Mouse (Mus musculus) CH12.LX (cell line): Measurements from ENCODE around the gene Foxa1.

Source experiments
- BHLHE40 ChIP-seq: IDR thresholded peaks from 2 replicates; pipeline ENCODE4 v1.6.1; 2011; ENCODE audit warnings: mild to moderate bottlenecking, low read depth, low read length, improper control_type of control experiment
- CTCF ChIP-seq, 2 experiments: IDR thresholded peaks in 1 of 2; conservative IDR thresholded peaks in 1 of 2; 2 replicates each; pipeline ENCODE4 v1.5.1; 2011 to 2012; ENCODE audit warnings: low read depth in 2 of 2, low read length in 2 of 2, improper control_type of control experiment in 1 of 2, inconsistent platforms in 1 of 2, mild to moderate bottlenecking in 1 of 2, moderate library complexity in 1 of 2
- E2F4 ChIP-seq: IDR thresholded peaks from 2 replicates; pipeline ENCODE4 v1.6.1; 2011; ENCODE audit warnings: low read depth, low read length, improper control_type of control experiment; ENCODE audit not compliant: insufficient replicate concordance
- EP300 ChIP-seq: IDR thresholded peaks from 2 replicates; pipeline ENCODE4 v1.6.1; 2011; ENCODE audit warnings: low read length, improper control_type of control experiment
- HCFC1 ChIP-seq: IDR thresholded peaks from 2 replicates; pipeline ENCODE4 v1.6.1; 2012; ENCODE audit warnings: low read depth, mild to moderate bottlenecking, inconsistent platforms, low read length, improper control_type of control experiment
- KAT2A ChIP-seq: IDR thresholded peaks from 2 replicates; pipeline ENCODE4 v1.6.1; 2012; ENCODE audit warnings: low read length, improper control_type of control experiment, inconsistent platforms; ENCODE audit not compliant: insufficient replicate concordance
- NELFE ChIP-seq: IDR thresholded peaks from 2 replicates; pipeline ENCODE4 v1.6.1; 2011; ENCODE audit warnings: low read depth, low read length, improper control_type of control experiment
- POLR2A ChIP-seq: IDR thresholded peaks from 2 replicates; pipeline ENCODE4 v1.6.1; 2011; ENCODE audit warnings: low read depth, mild to moderate bottlenecking, improper control_type of control experiment, low read length
- RAD21 ChIP-seq: IDR thresholded peaks from 2 replicates; pipeline ENCODE4 v1.6.1; 2011; ENCODE audit warnings: low read depth, mild to moderate bottlenecking, low read length, improper control_type of control experiment, moderate library complexity
- TCF12 ChIP-seq: IDR thresholded peaks from 2 replicates; pipeline ENCODE4 v1.6.1; 2014; ENCODE audit warnings: low read depth, mild to moderate bottlenecking, inconsistent platforms, low read length, improper control_type of control experiment
- USF1 ChIP-seq: IDR thresholded peaks from 2 replicates; pipeline ENCODE4 v1.6.1; 2014; ENCODE audit warnings: low read depth, mild to moderate bottlenecking, inconsistent platforms, low read length, improper control_type of control experiment
- USF2 ChIP-seq: conservative IDR thresholded peaks from 2 replicates; pipeline ENCODE4 v1.6.1; 2011; ENCODE audit warnings: low read depth, low read length, improper control_type of control experiment
- ZMIZ1 ChIP-seq: IDR thresholded peaks from 2 replicates; pipeline ENCODE4 v1.6.1; 2012; ENCODE audit warnings: low read depth, mild to moderate bottlenecking, inconsistent platforms, low read length, improper control_type of control experiment
- ZNF384 ChIP-seq: IDR thresholded peaks from 2 replicates; pipeline ENCODE4 v1.6.1; 2012; ENCODE audit warnings: low read depth, low read length, improper control_type of control experiment, inconsistent platforms

GRCm38 (mm10) chr12:57528335-57528734 lies 18.4 kb downstream of the Foxa1 start:
- TF ChIP-seq POLR2A (no peak), RAD21 (no peak), USF1 (no peak), ZMIZ1 (no peak), CTCF (conservative IDR thresholded peaks at IDR 0.05 in 1 of 2, IDR thresholded peaks at IDR 0.05 in 1 of 2; ENCODE audit: low read depth in 2 of 2, low read length in 2 of 2) (no peak), ZNF384 (no peak), USF2 (no peak), TCF12 (no peak), BHLHE40 (no peak), KAT2A (no peak), E2F4 (no peak), HCFC1 (no peak), NELFE (no peak), EP300 (no peak)
